Mouse (Mus musculus): ENCODE data around the gene Slc5a9. TPM values are rescaled to one million over a fixed set of nuclear protein-coding genes. Genes with fewer than 3 reads are reported as not detected.

The Slc5a9 gene
- polyA plus RNA-seq, 1 experiment from 2014 or later: 0.10 TPM

DNA sequence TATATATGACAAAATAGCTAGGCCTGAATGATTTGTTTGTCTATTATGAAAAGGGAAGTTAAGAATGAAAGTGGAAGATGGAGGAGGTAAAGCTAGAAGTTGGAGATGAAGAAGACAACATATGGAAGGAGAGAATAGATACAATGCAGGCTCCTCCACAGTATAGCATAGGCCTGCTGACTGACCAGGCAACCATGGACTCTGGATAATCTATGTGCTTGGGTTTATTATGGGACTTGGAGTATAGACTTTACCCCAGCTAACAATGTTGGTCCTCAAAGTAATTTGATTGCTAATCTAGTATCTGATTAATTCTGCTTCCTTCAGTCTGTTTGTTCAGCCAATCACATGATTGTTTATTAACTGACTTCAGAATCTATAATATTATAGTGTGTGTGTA lies 10.6 kb downstream of the Slc5a9 start:
- Histone ChIP-seq H3K9me3 (ENCODE audit: low read length) (no peaks in the 10 kb centered on the region), H3K27me3 (replicated peaks; ENCODE audit: insufficient read depth, low read length) (no peaks in the 10 kb centered on the region), H3K36me3 (ENCODE audit: insufficient read depth, low read length) (no peaks in the 10 kb centered on the region), H3K9ac (replicated peaks; ENCODE audit: low read depth) (no peak overlapping the region), H3K4me3 (ENCODE audit: low read depth, low read length) (no peak overlapping the region), H3K4me1 (ENCODE audit: insufficient read depth, low read depth, low read length) (no peaks in the 10 kb centered on the region), H3K27ac (ENCODE audit: low read length) (no peak overlapping the region), H3K4me2 (replicated peaks; ENCODE audit: low read depth, low read length) (no peak overlapping the region)
- no peak for TF ChIP-seq EP300 (IDR thresholded peaks at IDR 0.05)
- no peak for TF ChIP-seq CTCF (IDR thresholded peaks at IDR 0.05)
- ATAC-seq (no peak), DNase-seq (ENCODE audit: low spot score) (no peak)

DNA sequence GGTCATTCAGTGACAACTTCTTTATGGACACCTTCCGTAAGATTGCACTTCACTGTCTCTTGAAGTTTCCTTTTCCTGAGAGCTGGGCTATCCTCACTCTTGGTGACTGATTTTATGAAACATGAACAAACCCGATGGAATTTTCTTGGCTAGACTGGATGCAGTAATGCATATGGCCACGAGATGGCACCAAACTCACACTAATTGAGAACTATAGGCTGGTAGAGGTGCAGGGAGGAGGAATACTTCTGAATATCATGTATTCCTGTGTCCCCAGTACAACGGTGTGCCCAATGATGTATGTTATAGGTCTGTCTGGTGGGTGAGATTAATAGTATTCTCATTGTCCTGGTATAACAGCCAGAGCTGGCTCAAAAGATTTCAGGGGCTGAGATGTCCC lies 16.1 kb downstream of the Slc5a9 start:
- TF ChIP-seq EP300 (IDR thresholded peaks at IDR 0.05) (no peak), CTCF (IDR thresholded peaks at IDR 0.05) (peak; percentile 86)
- H3K27ac ChIP-seq (ENCODE audit: low read length): no peak overlapping the region
- peak overlapping the region; percentile 42; the same call in 1 of the 2 replicates for H3K4me2 ChIP-seq (replicated peaks; ENCODE audit: low read depth, low read length)
- WGBS: 15% methylated on average over 4 of the region's 4 CpGs
- ATAC-seq (peak; percentile 57), DNase-seq (ENCODE audit: low spot score) (peak; percentile 52)
- no peak overlapping the region for H3K9ac ChIP-seq (replicated peaks; ENCODE audit: low read depth)
- no peaks in the 10 kb centered on the region for H3K36me3 ChIP-seq (ENCODE audit: insufficient read depth, low read length)
- H3K4me3 ChIP-seq (ENCODE audit: low read depth, low read length): no peak overlapping the region
- H3K27me3 ChIP-seq (replicated peaks; ENCODE audit: insufficient read depth, low read length): no peaks in the 10 kb centered on the region
- H3K4me1 ChIP-seq (ENCODE audit: insufficient read depth, low read depth, low read length): no peaks in the 10 kb centered on the region
- H3K9me3 ChIP-seq (ENCODE audit: low read length): no peaks in the 10 kb centered on the region

DNA sequence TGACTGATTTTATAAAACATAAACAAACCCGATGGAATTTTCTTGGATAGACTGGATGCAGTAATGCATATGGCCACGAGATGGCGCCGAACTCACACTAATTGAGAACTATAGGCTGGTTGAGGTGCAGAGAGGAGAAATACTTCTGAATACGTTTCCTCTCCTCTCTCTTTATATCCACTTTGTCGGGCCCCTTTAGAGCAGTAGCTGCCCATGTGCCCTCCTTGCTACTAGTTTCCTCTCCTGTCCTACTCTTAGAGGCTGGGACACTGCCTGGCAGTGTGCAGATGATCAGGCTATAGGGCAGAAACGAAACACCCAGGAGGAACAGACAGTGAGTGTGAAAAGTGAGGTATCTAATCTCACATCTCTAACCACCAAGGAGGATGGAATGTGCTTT lies 16.7 kb downstream of the Slc5a9 start:
- peak; percentile 68 for DNase-seq (ENCODE audit: low spot score)
- 9% methylated on average over 7 of the region's 7 CpGs for WGBS
- peak; percentile 44 for ATAC-seq
- no peaks in the 10 kb centered on the region for H3K36me3 ChIP-seq (ENCODE audit: insufficient read depth, low read length)
- no peaks in the 10 kb centered on the region for H3K4me1 ChIP-seq (ENCODE audit: insufficient read depth, low read depth, low read length)
- TF ChIP-seq EP300 (IDR thresholded peaks at IDR 0.05) (no peak), CTCF (IDR thresholded peaks at IDR 0.05) (peak; percentile 75)
- H3K4me2 ChIP-seq (replicated peaks; ENCODE audit: low read depth, low read length): peak overlapping the region; percentile 42
- no peaks in the 10 kb centered on the region for H3K27me3 ChIP-seq (replicated peaks; ENCODE audit: insufficient read depth, low read length)
- H3K9me3 ChIP-seq (ENCODE audit: low read length): no peaks in the 10 kb centered on the region
- H3K27ac ChIP-seq (ENCODE audit: low read length): no peak overlapping the region
- H3K9ac ChIP-seq (replicated peaks; ENCODE audit: low read depth): no peak overlapping the region
- H3K4me3 ChIP-seq (ENCODE audit: low read depth, low read length): no peak overlapping the region

DNA sequence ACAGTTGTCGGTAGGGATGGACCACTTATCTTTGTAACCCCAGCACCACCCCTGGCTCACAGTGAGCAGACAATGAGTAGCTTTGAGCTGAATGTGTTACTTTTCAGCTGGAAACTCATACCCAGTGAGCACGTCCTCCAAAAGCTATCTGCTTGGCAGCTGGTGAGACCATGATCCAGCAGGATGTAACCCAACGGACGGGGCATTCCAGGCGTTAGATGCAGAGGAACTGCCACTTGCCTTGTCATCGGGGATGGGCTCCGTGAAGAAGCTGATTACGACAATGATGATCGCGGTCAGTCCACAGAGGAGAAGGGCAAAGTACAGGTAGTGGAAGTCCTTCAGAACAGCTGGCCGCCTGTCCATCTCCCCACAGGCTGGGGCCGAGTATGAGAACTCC lies 19.2 kb downstream of the Slc5a9 start:
- ATAC-seq: no peak
- no peaks in the 10 kb centered on the region for H3K4me1 ChIP-seq (ENCODE audit: insufficient read depth, low read depth, low read length)
- no peak for DNase-seq (ENCODE audit: low spot score)
- no peak overlapping the region for H3K27ac ChIP-seq (ENCODE audit: low read length)
- H3K4me3 ChIP-seq (ENCODE audit: low read depth, low read length): no peak overlapping the region
- no peaks in the 10 kb centered on the region for H3K36me3 ChIP-seq (ENCODE audit: insufficient read depth, low read length)
- H3K4me2 ChIP-seq (replicated peaks; ENCODE audit: low read depth, low read length): no peak overlapping the region
- no peak overlapping the region for H3K9ac ChIP-seq (replicated peaks; ENCODE audit: low read depth)
- no peaks in the 10 kb centered on the region for H3K9me3 ChIP-seq (ENCODE audit: low read length)
- 83% methylated on average over 12 of the region's 12 CpGs for WGBS
- no peak for TF ChIP-seq EP300 (IDR thresholded peaks at IDR 0.05)
- TF ChIP-seq CTCF (IDR thresholded peaks at IDR 0.05): no peak
- no peaks in the 10 kb centered on the region for H3K27me3 ChIP-seq (replicated peaks; ENCODE audit: insufficient read depth, low read length)

DNA sequence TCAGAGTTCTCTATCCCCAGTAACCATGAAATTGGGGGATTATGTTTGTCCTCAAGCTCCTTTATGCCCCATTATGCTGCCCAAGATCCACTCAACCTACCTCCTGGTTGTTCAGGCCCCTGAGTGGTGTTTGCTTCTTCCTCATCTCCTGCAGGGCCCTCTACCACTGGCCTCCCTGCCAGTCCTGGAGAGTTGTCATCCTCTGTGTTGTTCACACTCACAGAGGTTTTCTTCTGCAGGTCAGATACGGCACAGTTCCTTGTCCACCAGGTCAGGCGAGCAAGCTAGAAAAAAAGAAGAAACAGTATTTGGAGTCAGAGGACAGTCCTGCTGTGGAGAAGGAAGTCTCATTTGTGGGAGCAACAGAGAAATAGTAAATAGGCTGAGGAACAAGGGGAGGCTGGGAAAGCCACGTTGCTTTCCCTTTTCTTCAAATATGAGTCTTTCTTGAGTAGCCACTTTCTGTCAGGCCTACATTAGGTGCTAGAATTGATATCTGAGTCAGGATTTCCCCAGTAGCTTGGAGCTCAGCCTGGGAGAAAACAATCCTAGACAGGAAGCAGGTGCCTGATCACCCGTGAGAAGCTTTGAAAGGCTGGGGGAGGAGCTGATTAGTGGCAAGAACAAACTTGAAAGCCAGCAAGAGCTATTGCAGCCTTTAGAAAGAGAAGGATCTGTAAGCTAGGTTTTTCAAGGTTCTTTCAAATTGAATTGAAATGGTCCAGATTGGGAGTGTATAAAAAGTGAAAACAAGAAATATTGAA lies 22.4 kb downstream of the Slc5a9 start:
- DNase-seq (ENCODE audit: low spot score): no peak
- Histone ChIP-seq H3K9ac (replicated peaks; ENCODE audit: low read depth) (no peak overlapping the region), H3K4me3 (ENCODE audit: low read depth, low read length) (no peak overlapping the region), H3K27me3 (replicated peaks; ENCODE audit: insufficient read depth, low read length) (no peaks in the 10 kb centered on the region), H3K36me3 (ENCODE audit: insufficient read depth, low read length) (no peaks in the 10 kb centered on the region), H3K9me3 (ENCODE audit: low read length) (no peaks in the 10 kb centered on the region), H3K27ac (ENCODE audit: low read length) (no peak overlapping the region), H3K4me2 (replicated peaks; ENCODE audit: low read depth, low read length) (no peak overlapping the region), H3K4me1 (ENCODE audit: insufficient read depth, low read depth, low read length) (no peaks in the 10 kb centered on the region)
- ATAC-seq: no peak
- 27% methylated on average over 4 of the region's 4 CpGs for WGBS
- TF ChIP-seq CTCF (IDR thresholded peaks at IDR 0.05) (no peak), EP300 (IDR thresholded peaks at IDR 0.05) (no peak)

DNA sequence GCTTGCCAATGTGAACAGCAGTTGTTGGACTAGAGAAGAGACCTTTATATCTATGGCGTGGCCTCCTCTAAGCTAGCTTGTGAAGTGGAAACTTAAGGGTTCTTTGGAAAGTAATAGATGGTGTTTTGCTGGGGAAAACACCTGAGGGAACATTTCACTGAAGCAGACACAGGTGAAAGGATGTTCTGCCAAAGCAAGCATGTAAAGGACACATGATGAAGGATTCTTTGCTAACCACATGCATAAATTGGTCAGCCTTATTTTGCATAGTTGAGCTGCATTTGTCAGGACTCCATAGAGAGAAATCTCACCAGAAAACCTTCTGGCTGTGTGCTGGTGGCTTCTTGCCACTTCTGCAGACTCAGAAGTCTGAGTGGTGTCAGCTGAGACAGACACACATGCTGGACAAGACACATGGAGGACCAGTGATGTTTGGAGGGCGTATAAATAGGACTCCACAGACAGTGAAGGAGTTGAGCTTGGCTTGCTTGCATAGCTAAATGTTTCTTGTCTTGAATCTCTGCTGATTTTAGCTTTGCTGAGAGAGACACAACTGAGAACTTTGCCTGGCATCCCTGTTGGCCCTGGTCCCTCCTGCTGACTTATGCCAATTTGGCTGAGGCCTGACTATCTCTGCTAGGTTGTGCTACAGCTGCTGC lies 34.8 kb downstream of the Slc5a9 start:
- H3K4me1 ChIP-seq (ENCODE audit: insufficient read depth, low read depth, low read length): no peaks in the 10 kb centered on the region
- 59% methylated on average over 2 of the region's 2 CpGs for WGBS
- TF ChIP-seq CTCF (IDR thresholded peaks at IDR 0.05) (no peak), EP300 (IDR thresholded peaks at IDR 0.05) (no peak)
- no peak for DNase-seq (ENCODE audit: low spot score)
- H3K27me3 ChIP-seq (replicated peaks; ENCODE audit: insufficient read depth, low read length): no peaks in the 10 kb centered on the region
- no peaks in the 10 kb centered on the region for H3K9me3 ChIP-seq (ENCODE audit: low read length)
- H3K4me2 ChIP-seq (replicated peaks; ENCODE audit: low read depth, low read length): no peak overlapping the region
- H3K36me3 ChIP-seq (ENCODE audit: insufficient read depth, low read length): no peaks in the 10 kb centered on the region
- no peak overlapping the region for H3K27ac ChIP-seq (ENCODE audit: low read length)
- no peak overlapping the region for H3K9ac ChIP-seq (replicated peaks; ENCODE audit: low read depth)
- ATAC-seq: no peak
- no peak overlapping the region for H3K4me3 ChIP-seq (ENCODE audit: low read depth, low read length)
